Mouse (Mus musculus) bone marrow macrophage, adult 2 months (primary cell): Measurements from ENCODE around the gene Rfx4.

Experiments used
- CTCF ChIP-seq: IDR thresholded peaks from 2 replicates; pipeline ENCODE4 v1.5.1; 2012; ENCODE audit warnings: low read depth, mild to moderate bottlenecking, low read length, moderate library complexity
- POLR2A ChIP-seq: IDR thresholded peaks from 2 replicates; pipeline ENCODE4 v1.6.1; 2012; ENCODE audit warnings: mild to moderate bottlenecking, low read depth, low read length, borderline replicate concordance

- TF ChIP-seq CTCF, result no peak
- no peak for TF ChIP-seq POLR2A
Observed at GRCm38 (mm10) chr10:84791181-84791580, 35.3 kb downstream of the Rfx4 start.
